Mouse (Mus musculus) right cerebral cortex, postnatal 36 days (tissue): ENCODE measurements around the gene Ugt2a3.
"Not testable (repeated sequence)": the region's sequence is repeated elsewhere in the genome, so short reads cannot be mapped to it uniquely, and the experiment has no call there.

Experiments used
- DNase-seq, 2 experiments: peaks; one replicate each; pipeline ENCODE4 v3.0.0; 2022; ENCODE audit warnings: low spot score in 2 of 2, mixed read lengths in 1 of 2

The Ugt2a3 gene

DNA sequence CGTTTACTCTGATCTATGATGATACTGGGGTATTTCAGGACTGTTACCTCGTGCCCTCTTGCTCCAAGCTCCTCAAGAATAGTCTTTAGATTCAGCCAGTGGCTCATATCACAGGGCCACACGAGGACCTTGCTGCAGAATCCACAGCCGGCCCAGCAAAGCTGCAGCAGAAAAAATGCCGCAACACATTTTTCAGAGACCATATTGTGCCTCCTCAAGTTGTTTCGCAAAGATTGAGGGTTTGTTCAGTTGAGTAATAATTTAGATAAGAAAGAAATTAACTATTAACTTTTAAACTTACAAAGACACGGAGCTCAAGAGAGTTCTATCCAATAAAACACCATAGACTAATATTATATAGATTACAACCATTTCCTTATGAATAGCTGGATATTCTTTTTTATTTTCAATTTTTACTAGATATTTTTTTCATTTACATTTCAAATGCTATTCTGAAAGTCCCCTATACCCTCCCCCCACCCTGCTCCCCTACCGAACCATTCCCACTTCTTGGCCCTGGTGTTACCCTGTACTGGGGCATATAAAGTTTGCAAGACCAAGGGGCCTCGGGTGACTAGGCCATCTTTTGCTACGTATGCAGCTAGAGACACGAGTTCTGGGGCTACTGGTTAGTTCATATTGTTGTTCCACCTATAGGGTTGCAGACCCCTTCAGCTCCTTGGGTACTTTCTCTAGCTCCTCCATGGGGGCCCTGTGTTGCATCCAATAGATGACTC lies at the start of gene Ugt2a3:
TSS of gene Ugt2a3 (minus strand) at position 235 of the 737 bp plus-strand sequence.
- DNase-seq: no peak

DNA sequence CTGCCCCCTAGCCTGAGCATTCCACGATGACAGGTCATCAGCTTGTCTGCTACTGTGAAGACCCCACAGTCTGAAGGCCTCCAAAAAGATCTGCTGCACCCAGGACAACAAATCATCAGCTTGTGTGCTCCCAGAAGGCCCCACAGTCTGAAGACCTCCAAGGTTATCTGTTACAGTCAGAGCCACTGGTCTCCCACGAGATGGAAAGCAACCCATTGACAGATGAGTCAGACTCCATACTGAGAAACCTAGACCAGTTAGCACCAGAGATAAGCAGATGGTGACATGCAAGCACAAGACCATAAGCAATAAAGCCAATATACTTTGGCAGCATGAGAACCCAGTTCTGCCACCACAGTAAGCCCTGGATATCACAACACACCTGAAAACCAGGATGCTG lies 43.2 kb upstream of the Ugt2a3 start:
- no peak for DNase-seq

DNA sequence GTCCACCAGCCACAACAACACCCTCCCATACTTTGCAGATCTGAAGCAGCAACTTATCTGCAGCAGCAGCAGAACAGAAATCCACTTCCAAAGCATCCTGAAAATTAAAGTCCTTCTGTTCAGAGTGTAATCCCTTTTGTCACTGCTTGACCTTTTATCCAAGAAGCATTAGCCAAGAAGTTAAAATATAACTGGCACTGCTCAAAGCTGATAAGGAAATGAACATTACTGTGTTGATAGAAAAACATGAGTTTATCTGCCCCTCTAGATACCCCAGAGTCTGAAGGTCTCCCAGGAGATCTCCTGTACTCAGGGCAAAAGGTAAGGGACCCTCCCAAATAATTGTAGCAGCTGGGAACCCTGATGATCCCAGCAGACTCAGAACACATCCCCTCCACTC lies 42.8 kb upstream of the Ugt2a3 start:
- DNase-seq: no peak

DNA sequence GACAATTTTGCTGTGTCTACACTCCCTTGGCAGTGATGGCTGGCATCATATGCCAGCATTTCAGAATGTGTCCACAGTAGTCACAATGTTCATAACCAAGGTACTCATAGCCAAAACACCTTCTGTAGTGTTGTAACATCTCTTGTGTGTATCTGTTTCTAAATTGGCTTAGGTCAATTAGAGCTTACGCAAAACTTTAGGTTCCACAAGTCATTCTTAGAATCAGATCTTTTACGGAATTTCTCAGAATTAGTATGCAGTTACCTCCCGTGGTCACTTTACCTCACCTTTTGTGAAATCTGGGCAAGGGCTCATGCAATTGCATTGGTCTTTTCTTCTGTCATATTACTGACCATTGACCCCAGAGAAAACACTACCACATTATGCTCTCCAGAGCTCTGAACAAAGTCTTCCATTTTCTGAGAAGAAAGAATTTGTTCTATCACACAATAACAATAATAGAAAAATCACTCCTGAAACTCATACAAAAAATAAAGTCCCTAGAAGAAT lies 38.9 kb upstream of the Ugt2a3 start:
- no peak for DNase-seq

DNA sequence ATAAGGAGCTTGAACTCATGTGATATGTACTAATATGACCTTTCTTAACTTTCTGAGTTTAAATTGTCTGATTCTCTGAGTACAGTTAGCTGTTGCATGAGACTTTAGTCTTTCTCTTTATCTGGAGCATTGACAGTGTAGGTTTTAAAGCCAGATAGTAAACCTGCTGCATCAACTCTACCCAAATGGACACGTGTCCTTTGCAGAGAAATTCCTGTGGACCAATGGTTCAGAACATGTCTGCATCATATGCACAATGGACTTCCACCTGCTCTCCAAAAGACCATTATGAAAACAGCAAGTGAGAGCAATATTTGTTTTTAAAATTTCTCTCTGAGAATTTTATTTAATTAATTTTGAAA lies 36.5 kb upstream of the Ugt2a3 start:
- no peak for DNase-seq

DNA sequence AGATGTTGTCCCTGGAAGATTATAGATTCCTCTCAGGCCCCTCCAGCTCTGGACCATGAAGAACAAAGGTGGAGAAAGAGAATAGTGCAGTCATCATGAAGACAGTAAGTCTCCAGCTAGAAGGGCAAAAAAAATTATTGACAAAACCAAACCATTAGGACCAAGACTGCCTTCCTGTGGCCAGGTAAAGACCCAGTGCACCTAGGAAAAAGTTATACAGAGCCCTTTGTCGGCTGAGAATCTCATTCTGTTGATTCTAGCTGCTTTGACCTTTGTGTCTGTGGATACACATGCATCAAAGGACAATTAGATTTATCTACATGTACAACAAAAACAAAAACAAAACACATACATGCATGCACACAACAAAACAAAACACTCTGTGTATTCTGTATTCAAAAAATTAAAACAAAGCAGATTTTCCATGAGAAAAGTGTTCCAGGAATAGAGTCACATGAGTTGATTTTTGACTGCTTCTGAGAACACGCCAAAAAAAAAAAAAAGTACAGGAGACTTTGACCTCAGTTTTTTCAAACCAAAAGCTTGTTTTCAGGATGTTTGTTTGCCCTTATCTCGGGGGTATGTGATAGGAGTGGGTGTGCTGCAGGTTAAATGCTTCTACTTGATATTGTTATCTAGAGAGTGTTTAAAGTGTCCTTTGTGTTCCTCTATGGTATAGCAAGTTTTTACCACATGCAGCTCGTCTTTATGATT lies 36.0 kb upstream of the Ugt2a3 start:
- DNase-seq: not testable (repeated sequence)

DNA sequence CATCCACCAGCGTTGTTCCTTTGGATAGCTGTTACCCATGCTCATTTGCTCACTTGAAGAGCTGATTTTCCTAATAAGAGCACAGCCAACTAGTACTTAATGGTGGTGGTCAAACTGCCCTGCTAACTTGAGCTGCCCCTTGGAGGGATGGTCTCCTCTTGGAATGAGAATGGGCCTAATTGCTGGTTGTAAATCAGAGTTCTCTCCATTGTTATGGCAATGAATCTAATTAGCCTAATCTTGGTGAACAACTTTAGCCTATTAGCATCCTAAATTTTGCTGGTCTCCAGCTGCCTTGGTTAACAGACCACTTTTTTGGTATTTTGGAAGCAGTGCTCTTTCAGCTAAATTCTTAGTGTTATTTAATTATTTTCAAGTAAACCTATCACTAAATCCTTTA lies 13.4 kb upstream of the Ugt2a3 start:
- no peak for DNase-seq

DNA sequence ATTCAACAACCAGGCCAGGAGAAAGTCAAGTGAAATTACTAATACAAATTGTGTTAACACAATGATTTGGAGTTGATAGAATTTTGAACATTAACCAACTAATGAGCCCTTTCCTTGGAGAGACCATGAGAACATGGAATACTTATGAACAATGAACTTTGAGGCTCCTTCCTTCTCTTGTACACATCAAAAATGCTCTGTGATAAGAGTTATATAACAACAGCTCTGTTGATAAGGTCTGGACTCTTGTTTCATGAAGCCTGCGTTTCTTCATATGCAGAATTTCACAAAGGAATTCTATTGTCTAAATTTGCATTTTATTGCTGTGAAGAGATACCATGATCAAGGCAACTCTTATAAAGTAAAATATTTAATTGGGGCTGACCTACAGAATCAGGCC lies 12.2 kb upstream of the Ugt2a3 start:
- DNase-seq: not testable (repeated sequence)

DNA sequence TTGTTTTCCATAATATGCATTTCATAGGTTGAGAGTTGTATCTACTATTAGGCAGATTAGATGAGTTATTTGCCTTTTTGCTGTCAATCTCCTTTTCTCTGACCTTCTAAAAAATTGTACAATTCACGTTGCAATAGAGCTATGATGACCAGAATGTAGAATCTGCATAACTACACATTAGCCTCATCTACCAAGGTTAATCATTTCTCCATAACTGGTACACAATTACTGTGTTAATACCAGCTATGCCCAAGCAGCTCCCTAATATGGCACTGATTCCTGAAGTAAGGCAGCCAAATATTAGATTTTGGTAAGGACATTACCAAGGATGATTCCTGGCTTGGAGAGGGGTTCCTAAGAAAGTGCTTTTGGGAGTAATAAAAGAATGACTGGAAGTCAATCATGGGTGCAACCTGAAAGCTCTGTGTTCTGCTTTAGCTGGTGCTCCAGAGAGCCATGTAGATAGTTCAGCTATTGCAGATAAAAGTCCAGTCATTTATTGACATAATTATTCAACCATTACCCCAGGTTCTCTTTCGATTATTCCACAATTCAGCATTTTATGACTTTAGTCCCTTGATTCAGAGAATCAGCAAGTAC lies 10.6 kb upstream of the Ugt2a3 start:
- not testable (repeated sequence) for DNase-seq

DNA sequence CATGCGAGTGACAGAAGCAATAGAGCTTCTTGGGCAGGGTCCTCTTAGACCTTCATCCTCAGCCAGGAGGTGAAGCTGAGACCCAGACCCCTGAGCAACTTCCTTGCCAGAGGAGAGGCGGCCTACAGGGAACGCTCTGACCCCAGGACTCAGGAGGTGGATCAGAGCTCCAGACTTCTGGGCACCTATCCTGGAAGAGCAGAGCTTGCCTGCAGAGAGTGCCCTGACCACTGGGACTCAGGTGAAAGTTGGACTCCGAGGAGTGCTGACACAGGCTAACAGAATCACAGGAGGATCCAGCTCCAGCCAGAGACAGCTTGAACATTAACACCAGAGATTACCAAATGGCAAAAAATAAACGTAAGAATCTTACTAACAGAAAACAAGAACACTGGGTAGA lies 3.5 kb upstream of the Ugt2a3 start:
- DNase-seq: no peak

DNA sequence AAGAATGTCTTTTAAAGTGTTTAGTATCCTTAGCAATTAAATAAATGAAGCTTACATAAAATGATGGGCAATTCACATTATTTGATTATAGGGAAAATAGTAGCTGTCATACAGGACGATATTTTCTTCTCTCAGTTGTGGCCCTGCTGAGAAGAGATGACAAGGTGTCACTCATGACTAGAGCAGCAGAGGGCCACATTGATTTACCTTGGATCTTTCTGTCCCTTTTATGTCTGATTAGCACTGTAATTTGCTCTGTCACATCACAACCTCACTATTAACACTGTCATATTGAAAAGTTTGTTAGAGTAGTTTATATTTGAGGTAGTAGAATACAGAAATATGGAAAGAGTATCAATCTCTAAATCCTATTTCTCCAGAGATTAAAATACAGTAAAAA lies 1.8 kb downstream of the Ugt2a3 start:
- no peak for DNase-seq

DNA sequence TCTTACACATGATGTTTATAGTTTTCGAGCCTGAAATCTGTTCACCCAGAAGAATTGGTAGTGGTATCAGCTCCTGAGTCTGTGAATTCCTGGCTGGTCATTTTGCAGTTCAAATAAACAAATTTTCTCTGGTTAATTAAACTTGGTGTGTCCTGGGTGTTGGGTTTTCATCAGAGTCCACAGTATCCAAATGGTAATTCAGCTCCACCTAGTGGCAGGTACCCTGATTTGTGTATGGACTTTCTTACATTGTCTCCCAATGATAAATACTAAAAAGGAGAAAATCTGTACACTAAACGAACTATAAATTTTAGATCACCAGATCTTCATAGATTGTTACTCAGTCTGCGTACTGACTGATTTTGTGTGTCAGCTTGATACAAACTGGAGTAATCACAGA lies 3.4 kb downstream of the Ugt2a3 start:
- DNase-seq: no peak

DNA sequence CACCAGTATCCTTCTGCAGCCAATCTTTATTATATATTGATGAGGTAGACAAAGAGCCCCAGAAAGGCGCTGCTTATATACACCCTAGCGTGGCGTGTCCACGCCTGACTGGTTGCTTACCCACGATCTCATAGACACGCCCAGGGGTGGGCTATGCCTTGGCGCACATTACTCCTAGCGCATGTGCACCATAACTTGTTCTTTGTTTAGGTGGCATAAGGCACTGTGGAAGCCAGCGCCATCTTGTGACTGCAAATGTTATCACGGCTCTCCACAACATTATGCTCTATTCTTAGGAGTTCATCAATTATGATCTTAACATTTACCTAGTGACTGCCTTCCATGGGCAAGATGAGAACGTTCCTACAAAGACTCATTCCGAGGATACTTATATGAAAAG lies 25.6 kb downstream of the Ugt2a3 start:
- DNase-seq: no peak

DNA sequence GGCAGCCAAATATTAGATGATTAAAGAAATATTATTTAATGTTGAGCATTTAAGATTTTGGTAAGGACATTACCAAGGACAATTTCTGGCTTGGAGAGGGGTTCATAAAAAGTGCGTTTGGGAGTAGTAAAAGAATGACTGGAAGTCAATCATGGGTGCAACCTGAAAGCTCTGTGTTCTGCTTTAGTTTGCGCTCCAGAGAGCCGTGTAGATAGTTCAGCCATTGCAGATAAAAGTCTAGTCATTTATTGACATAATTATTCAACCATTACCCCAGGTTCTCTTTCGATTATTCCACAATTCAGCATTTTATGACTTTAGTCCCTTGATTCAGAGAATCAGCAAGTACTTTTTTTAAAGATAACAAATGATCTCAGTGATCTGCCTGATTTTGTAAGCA lies 50.8 kb downstream of the Ugt2a3 start:
- DNase-seq: not testable (repeated sequence)

DNA sequence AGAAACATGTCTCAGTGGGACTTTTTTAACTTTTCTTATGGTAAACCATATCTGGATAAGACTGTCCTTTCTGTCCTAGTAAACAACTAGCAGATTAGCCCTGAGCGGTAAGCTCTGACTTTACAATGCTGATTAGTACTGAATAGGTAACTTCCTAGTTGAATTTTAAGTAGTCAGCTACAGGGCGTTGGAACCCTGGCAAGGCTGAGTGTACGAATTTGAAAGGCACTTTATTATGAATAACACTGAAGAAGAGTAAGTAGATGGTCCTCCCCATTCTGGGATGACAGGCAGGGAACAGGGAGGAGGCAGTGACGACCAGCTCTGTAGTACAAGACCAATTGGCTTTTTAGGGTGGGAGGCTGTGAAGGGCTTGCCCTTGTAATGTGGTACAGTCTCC lies 61.0 kb downstream of the Ugt2a3 start:
- not testable (repeated sequence) for DNase-seq

DNA sequence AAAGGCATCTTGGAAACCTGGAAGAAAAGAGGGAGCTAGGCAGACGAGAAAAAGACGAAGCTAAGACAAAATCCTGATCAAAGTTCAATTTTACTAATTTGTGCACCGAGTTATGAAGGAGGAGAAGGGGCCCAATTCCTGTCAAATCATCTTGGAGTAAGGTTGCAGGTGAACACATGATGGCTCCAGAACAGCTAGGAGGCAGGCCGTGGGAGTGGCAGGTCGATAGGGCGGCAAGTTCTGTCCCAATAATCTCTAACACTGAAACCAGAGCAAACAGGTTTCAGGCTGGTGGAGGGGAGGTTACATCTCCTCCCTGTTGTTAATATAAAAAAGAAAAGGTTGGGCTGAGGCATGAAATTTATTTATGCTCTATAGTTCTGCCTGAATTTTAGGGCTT lies 61.4 kb downstream of the Ugt2a3 start:
- DNase-seq: no peak
